In the genomic region with DNA sequence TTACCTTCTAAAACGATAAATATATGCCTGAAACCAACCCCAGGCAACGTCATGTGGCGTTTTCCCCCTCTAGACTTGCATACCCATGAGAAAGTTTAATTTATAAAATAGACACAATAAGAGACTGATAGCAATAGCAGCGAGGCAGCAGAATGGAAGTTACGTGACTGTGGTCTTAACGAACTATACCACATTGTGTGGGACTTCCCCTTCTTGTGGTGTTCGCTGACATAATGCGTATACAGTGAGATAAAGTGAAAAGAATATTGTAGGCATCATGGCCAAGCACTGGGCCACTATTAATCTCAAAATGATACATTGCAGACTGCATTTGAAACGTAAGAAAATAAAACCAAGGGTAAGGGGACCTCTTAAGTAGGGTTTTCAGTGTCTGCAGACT, we compare ENCODE assay signal across 8 mouse cellular contexts.
DNase-seq lines count a peak whose midpoint lies in the region; ATAC-seq lines count a peak whose summit lies in the region.

No protein-coding gene starts in this region.

- H3K4me3 ChIP-seq in midbrain, embryonic 13.5 days (replicated peaks), result no peak overlapping the region
- H3K4me3 ChIP-seq in midbrain, embryonic 10.5 days, result no peak overlapping the region
- H3K4me3 ChIP-seq in embryonic facial prominence, embryonic 15.5 days (replicated peaks), result no peak overlapping the region
- H3K4me3 ChIP-seq in liver, embryonic 12.5 days, result no peak overlapping the region

- no peak for DNase-seq in midbrain, embryonic 10.5 days (ENCODE audit: low spot score)
- DNase-seq in splenic B cell, adult 2 months (ENCODE audit: low read depth, low spot score), result peak; percentile 11
- DNase-seq in cerebellum, postnatal 14 days, result no peak
- DNase-seq in kidney, postnatal 25 days, result no peak
- no peak for DNase-seq in ovary, postnatal 10 days (ENCODE audit: low spot score)

- H3K27me3 ChIP-seq in midbrain, embryonic 13.5 days, result no peaks in the 10 kb centered on the region
- H3K27me3 ChIP-seq in midbrain, embryonic 10.5 days (ENCODE audit: low read depth, poor library complexity, severe bottlenecking), result no peaks in the 10 kb centered on the region
- H3K27me3 ChIP-seq in embryonic facial prominence, embryonic 15.5 days, result no peaks in the 10 kb centered on the region
- no peaks in the 10 kb centered on the region for H3K27me3 ChIP-seq in liver, embryonic 12.5 days (replicated peaks)
- H3K27me3 ChIP-seq in splenic B cell, adult 2 months (ENCODE audit: control insufficient read depth, insufficient read depth, low read length, poor library complexity, severe bottlenecking), result no peaks in the 10 kb centered on the region

- no peak overlapping the region for H3K4me2 ChIP-seq in midbrain, embryonic 13.5 days (replicated peaks)
- no peak overlapping the region for H3K4me2 ChIP-seq in embryonic facial prominence, embryonic 15.5 days (replicated peaks)
- H3K4me2 ChIP-seq in liver, embryonic 12.5 days, result no peak overlapping the region

- peaks cover 59% of the 10 kb centered on the region for H3K36me3 ChIP-seq in midbrain, embryonic 13.5 days
- peaks cover 72% of the 10 kb centered on the region for H3K36me3 ChIP-seq in midbrain, embryonic 10.5 days
- H3K36me3 ChIP-seq in embryonic facial prominence, embryonic 15.5 days, result peaks cover 56% of the 10 kb centered on the region
- H3K36me3 ChIP-seq in liver, embryonic 12.5 days, result peaks cover 52% of the 10 kb centered on the region
- H3K36me3 ChIP-seq in splenic B cell, adult 2 months (ENCODE audit: control insufficient read depth, insufficient read depth, low read length, poor library complexity, severe bottlenecking), result 0 out of 2 replicates have a peak, but pooled peaks cover 2% of the 10 kb centered on the region

- no peak for ATAC-seq in midbrain, embryonic 13.5 days
- no peak for ATAC-seq in embryonic facial prominence, embryonic 15.5 days (ENCODE audit: insufficient number of reproducible peaks, low FRiP score, low TSS enrichment, low read depth)
- peak; percentile 58; the same call in 1 of the 2 replicates for ATAC-seq in liver, embryonic 12.5 days

- H3K9me3 ChIP-seq in midbrain, embryonic 13.5 days, result no peaks in the 10 kb centered on the region
- H3K9me3 ChIP-seq in midbrain, embryonic 10.5 days (replicated peaks), result no peaks in the 10 kb centered on the region
- no peaks in the 10 kb centered on the region for H3K9me3 ChIP-seq in embryonic facial prominence, embryonic 15.5 days (replicated peaks)
- no peaks in the 10 kb centered on the region for H3K9me3 ChIP-seq in liver, embryonic 12.5 days (replicated peaks)

- no peak overlapping the region for H3K9ac ChIP-seq in midbrain, embryonic 13.5 days (replicated peaks)
- no peak overlapping the region for H3K9ac ChIP-seq in embryonic facial prominence, embryonic 15.5 days
- no peak overlapping the region for H3K9ac ChIP-seq in liver, embryonic 12.5 days

- 82% methylated on average over 9 of the region's 9 CpGs for WGBS in midbrain, embryonic 13.5 days
- 94% methylated on average over 9 of the region's 9 CpGs for WGBS in midbrain, embryonic 10.5 days
- 59% methylated on average over 9 of the region's 9 CpGs for WGBS in embryonic facial prominence, embryonic 15.5 days
- WGBS in liver, embryonic 12.5 days (ENCODE audit: insufficient replicate concordance), result 31% methylated on average over 9 of the region's 9 CpGs

- H3K27ac ChIP-seq in midbrain, embryonic 13.5 days, result peak overlapping the region; percentile 80; the same call in 1 of the 2 replicates
- no peak overlapping the region for H3K27ac ChIP-seq in midbrain, embryonic 10.5 days (replicated peaks)
- H3K27ac ChIP-seq in embryonic facial prominence, embryonic 15.5 days (replicated peaks), result peak overlapping the region; percentile 94
- H3K27ac ChIP-seq in liver, embryonic 12.5 days, result no peak overlapping the region

- H3K4me1 ChIP-seq in midbrain, embryonic 13.5 days (replicated peaks), result peaks cover 20% of the 10 kb centered on the region
- peaks cover 22% of the 10 kb centered on the region for H3K4me1 ChIP-seq in midbrain, embryonic 10.5 days
- peaks cover 23% of the 10 kb centered on the region for H3K4me1 ChIP-seq in embryonic facial prominence, embryonic 15.5 days
- H3K4me1 ChIP-seq in liver, embryonic 12.5 days, result peaks cover 17% of the 10 kb centered on the region

Comparison
In these comparisons a context has a peak if more than half of its experiments do, and no peak if none do; other contexts are left out.
1. H3K27ac ChIP-seq: peak in midbrain, embryonic 13.5 days (single experiment) and embryonic facial prominence, embryonic 15.5 days (single experiment); none in midbrain, embryonic 10.5 days (single experiment) and liver, embryonic 12.5 days (single experiment).